Mouse (Mus musculus) forebrain, embryonic 16.5 days (tissue): ENCODE results near the gene Klhdc1. TPM values are rescaled to one million over a fixed set of nuclear protein-coding genes. Genes with fewer than 3 reads are reported as not detected.

Experiments
- ATAC-seq: fragments of 200-750 bp; cut with Nextera tagmentation; 2 replicates; pipeline ENCODE4 v1.8.0; 2017; ENCODE audit warnings: mild to moderate bottlenecking, moderate library complexity
- H3K27ac ChIP-seq: fragments of 300-500 bp; sonication (generic); 2 replicates; pipeline ENCODE4 v1.5.1; 2014; ENCODE audit warnings: low read length, control low read depth
- H3K27me3 ChIP-seq: fragments of 300-500 bp; sonication (generic); replicated peaks from 2 replicates; pipeline ENCODE4 v1.6.1; 2014; ENCODE audit warnings: low read length; ENCODE audit not compliant: control insufficient read depth, insufficient read depth
- H3K36me3 ChIP-seq: fragments of 300-500 bp; sonication (generic); 2 replicates; pipeline ENCODE4 v1.6.1; 2014; ENCODE audit not compliant: control insufficient read depth, insufficient read depth
- H3K4me1 ChIP-seq: fragments of 300-500 bp; sonication (generic); replicated peaks from 2 replicates; pipeline ENCODE4 v1.6.1; 2014; ENCODE audit warnings: low read length; ENCODE audit not compliant: control insufficient read depth, insufficient read depth
- H3K4me2 ChIP-seq: fragments of 300-500 bp; sonication (generic); 2 replicates; pipeline ENCODE4 v1.6.1; 2014; ENCODE audit warnings: mild to moderate bottlenecking, low read length, control low read depth
- H3K4me3 ChIP-seq: fragments of 300-500 bp; sonication (generic); replicated peaks from 2 replicates; pipeline ENCODE4 v1.5.1; 2014; ENCODE audit warnings: mild to moderate bottlenecking, low read length, control low read depth
- H3K9ac ChIP-seq: fragments of 300-500 bp; sonication (generic); replicated peaks from 2 replicates; pipeline ENCODE4 v1.6.1; 2014; ENCODE audit warnings: low read depth, low read length, control low read depth
- H3K9me3 ChIP-seq: fragments of 300-500 bp; sonication (generic); 2 replicates; pipeline ENCODE4 v1.6.1; 2016; ENCODE audit warnings: low read length; ENCODE audit not compliant: control insufficient read depth
- WGBS: fragments of 180-500 bp; shearing (Covaris S2); extraction: QIAGEN DNeasy Blood & Tissue Kit; methylation state at CpG from one replicate; pipeline ENCODE4 v1.1.7; 2014; 5-methylcytosine and 5-hydroxymethylcytosine counted together
- polyA plus RNA-seq: library from polyadenylated mRNA; unstranded; fragments of >200 nt; fragmentation: Nextera tagmentation; extraction: Ambion mirVana; gene quantifications from 2 replicates; pipeline ENCODE4 v1.2.1, GENCODE M21; 2015

The Klhdc1 gene
- polyA plus RNA-seq, 1 experiment from 2014 or later, result 12.5 TPM

DNA sequence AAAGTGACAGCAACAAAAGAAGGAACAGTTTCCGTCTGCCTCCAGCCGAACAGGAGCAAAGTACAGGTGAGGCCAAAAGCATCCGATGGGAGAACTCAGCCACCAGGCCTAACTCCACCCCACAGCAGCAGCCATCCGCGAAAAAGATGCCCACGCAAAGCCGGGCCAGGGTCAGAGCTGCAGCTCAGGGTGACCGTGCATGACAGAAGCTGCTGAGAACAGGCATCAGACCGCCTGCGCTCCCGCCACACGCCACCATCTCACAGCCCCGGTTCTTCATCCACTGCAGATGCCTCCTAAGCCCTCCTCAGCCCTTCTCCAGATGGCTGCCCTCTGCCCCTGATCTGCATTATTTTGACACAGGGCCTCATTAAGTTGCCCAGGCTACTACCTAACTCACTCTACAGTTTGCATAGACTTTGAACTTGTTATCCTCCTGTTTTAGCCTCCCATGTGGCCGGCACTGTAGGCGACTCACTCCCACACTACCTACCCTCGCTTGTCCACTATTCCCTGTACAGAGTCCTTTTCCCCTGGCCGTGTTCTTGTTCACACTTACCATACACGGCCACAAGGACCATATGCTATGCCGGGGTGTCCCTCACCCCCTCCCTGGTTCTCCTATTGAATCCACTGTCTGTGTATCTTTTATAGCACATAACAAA lies 20.2 kb upstream of the Klhdc1 start:
- H3K4me3 ChIP-seq, result no peak overlapping the region
- ATAC-seq, result no peak
- peaks cover 1% of the 10 kb centered on the region for H3K4me1 ChIP-seq
- no peak overlapping the region for H3K27ac ChIP-seq
- H3K9me3 ChIP-seq, result no peaks in the 10 kb centered on the region
- H3K9ac ChIP-seq, result no peak overlapping the region
- WGBS, result 92% methylated on average over 19 of the region's 19 CpGs
- H3K4me2 ChIP-seq, result no peak overlapping the region
- no peaks in the 10 kb centered on the region for H3K36me3 ChIP-seq
- H3K27me3 ChIP-seq, result no peaks in the 10 kb centered on the region

DNA sequence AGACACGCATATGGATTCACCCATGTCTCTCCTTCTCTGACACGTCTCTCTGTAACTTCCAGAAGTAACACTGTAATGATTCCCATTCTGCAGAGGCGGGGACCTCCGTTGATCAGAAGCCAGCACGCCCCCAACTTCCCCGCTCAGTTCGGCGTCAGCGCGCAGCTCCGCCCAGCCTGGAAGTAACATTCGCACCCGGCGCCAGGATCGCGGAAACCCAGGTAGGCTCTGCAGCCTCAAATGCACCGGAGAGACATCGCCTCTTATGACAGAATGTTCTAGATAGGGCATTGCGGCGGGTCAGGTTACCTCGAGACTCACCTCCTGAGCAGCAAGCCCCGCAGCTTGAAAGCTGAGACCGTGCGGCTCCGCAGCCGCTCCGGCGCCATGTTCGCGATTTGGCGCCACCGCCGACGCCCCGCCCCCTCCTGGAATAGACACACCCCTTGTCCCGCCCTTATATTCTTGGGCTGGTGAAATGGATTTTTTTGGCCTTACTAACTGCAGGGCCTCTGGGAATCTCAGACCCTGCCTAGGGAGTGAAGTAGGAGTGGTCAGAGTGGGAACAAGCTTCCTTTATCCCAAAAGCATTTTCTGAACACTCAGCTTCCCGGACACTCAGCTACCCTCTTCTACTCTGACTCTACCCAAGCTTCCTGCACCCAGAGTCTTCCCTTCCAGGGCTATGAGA lies 13.1 kb upstream of the Klhdc1 start, which contains the start of gene Pole2:
TSS of gene Pole2 (minus strand) at position 420 of the 691 bp plus-strand sequence.
- no peak within 1 kb of the TSS for H3K27ac ChIP-seq
- no peaks in the 10 kb centered on the region for H3K9me3 ChIP-seq
- H3K9ac ChIP-seq, result peak within 1 kb of the TSS; percentile 53; the same call in 1 of the 2 replicates
- ATAC-seq, result peak; percentile 97
- no peaks in the 10 kb centered on the region for H3K27me3 ChIP-seq
- no peaks in the 10 kb centered on the region for H3K36me3 ChIP-seq
- no peaks in the 10 kb centered on the region for H3K4me1 ChIP-seq
- under 1% methylated on average over 37 of the region's 37 CpGs for WGBS
- peak within 1 kb of the TSS; percentile 58 for H3K4me3 ChIP-seq
- H3K4me2 ChIP-seq, result peak within 1 kb of the TSS; percentile 52

DNA sequence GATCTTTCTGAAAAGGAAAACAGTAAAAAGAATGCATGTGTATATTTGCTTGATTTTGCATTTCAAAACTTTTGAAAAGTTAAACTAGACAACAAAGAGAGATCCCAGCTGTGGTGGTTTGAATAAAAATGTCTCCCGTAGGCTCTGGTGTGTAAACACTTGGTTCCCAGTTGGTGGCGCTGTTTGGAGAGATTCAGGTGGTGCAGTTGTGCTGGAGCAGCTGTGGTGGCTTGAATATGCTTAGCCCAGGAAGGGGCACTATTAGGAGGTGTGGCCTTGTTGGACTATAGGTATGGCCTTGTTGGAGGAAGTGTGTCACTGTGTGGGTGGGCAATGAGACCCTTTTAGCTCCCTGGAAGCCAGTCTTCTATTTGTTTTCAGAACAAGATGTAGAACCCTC lies 11.7 kb upstream of the Klhdc1 start:
- 59% methylated on average over 2 of the region's 2 CpGs for WGBS
- Histone ChIP-seq H3K4me3 (no peak overlapping the region), H3K9me3 (no peaks in the 10 kb centered on the region), H3K4me1 (no peaks in the 10 kb centered on the region), H3K36me3 (no peaks in the 10 kb centered on the region), H3K27me3 (no peaks in the 10 kb centered on the region), H3K27ac (no peak overlapping the region), H3K4me2 (no peak overlapping the region), H3K9ac (no peak overlapping the region)
- no peak for ATAC-seq

DNA sequence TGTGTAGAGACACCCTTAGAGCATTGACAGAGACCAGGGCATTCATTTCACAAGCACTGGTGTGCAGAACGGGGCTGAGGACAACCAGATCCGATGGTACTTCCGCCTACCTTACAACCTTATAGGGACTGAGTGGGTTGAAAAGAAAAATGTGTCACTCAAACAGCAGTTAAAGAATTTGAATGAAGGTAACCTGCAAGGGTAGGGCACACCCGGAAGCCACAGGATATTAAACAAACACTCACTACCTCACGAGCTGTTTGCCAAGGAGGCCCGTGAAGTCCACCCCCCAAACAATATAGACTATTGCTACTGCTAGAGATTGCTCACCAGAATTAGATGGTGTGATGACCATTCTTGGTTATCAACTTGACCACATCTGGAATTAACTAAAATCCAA lies 5.2 kb upstream of the Klhdc1 start:
- Histone ChIP-seq H3K9ac (no peak overlapping the region), H3K9me3 (no peaks in the 10 kb centered on the region), H3K27ac (no peak overlapping the region), H3K36me3 (no peaks in the 10 kb centered on the region), H3K4me3 (no peak overlapping the region), H3K4me1 (no peaks in the 10 kb centered on the region), H3K27me3 (no peaks in the 10 kb centered on the region), H3K4me2 (no peak overlapping the region)
- no peak for ATAC-seq
- 91% methylated on average over 6 of the region's 6 CpGs for WGBS

DNA sequence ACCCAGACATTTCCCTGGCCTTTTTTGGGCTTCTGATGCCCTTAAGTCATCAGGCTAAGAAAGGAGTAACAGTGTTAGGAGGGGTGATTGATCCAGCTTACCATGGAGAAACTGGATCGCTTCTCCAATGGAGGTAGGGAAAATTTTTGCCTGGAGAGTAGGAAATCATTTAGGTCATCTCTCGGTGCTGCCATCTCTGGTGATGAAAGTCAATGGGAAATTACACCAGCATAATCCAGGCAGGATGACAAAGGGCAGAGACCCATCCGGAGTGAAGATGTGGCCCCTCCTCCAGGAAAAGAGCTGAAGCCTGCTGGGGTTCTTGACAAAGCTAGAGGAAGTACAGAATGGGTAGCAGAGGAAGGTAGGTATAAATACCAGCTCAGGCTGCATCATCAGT lies 2.7 kb upstream of the Klhdc1 start:
- Histone ChIP-seq H3K4me1 (peaks cover 5% of the 10 kb centered on the region), H3K36me3 (no peaks in the 10 kb centered on the region), H3K9ac (no peak overlapping the region), H3K4me2 (no peak overlapping the region), H3K27me3 (no peaks in the 10 kb centered on the region), H3K9me3 (no peaks in the 10 kb centered on the region), H3K27ac (no peak overlapping the region), H3K4me3 (no peak overlapping the region)
- ATAC-seq, result no peak
- 42% methylated on average over 3 of the region's 3 CpGs for WGBS

DNA sequence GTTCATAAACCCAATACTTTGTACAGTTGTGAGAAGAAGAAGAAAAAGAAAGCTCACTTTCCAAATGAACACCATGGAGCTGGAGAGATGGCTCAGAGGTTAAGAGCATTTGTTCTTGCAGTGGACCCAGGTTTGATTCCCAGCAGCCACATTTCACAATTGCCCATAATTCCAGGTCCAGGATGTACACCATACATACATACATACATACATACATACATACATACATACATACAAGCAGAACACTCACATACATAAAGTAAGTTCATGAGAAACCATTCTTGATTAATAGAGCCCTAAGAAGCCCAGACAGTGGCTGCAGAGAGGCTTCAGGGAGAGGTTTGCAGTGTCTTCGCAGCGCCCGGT lies 412 bp downstream of the Klhdc1 start:
- Histone ChIP-seq H3K36me3 (no peaks in the 10 kb centered on the region), H3K27ac (peak overlapping the region; percentile 31), H3K9me3 (no peaks in the 10 kb centered on the region), H3K4me3 (peak overlapping the region; percentile 78), H3K27me3 (no peaks in the 10 kb centered on the region), H3K4me2 (peak overlapping the region; percentile 73), H3K9ac (peak overlapping the region; percentile 73), H3K4me1 (peaks cover 5% of the 10 kb centered on the region)
- ATAC-seq, result no peak; the same call in 1 of the 2 replicates
- 0% methylated on average over 3 of the region's 3 CpGs for WGBS

DNA sequence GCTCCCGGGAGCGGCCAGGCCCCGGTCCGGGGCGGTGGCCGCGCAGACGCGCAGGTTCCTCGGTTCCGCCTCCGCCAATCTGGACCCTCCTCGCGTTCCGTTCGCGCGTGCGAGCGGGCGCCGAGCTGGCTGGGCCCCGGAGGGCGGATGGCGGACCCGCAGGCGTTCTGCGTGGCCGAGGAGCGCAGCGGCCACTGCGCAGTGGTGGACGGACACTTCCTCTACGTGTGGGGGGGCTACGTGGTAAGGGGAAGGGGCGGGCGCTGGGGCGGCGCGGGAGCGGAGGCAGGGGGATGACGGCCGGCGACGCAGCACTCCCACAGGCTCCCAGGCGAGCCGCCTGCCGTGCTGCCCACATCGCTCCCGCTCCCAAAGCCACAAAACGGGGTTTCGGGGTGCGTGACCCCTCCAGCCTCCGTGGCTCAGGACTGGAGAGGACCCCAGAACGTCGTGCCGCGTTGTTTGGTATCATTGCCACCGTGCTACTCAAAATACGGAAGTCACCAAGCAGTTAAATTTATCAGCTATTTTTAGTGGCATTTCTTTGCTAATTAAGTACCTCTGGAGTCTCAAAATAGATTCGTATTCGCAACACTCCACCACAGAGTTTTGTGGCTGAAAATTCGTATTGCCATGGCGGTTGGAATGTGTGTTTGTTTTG lies 925 bp downstream of the Klhdc1 start:
- H3K27me3 ChIP-seq, result no peaks in the 10 kb centered on the region
- peak; percentile 91 for ATAC-seq
- H3K4me2 ChIP-seq, result peak overlapping the region; percentile 73
- peaks cover 5% of the 10 kb centered on the region for H3K4me1 ChIP-seq
- WGBS, result under 1% methylated on average over 59 of the region's 64 CpGs
- no peaks in the 10 kb centered on the region for H3K36me3 ChIP-seq
- peak overlapping the region; percentile 78 for H3K4me3 ChIP-seq
- H3K9me3 ChIP-seq, result no peaks in the 10 kb centered on the region
- peak overlapping the region; percentile 31 for H3K27ac ChIP-seq
- peak overlapping the region; percentile 73 for H3K9ac ChIP-seq

DNA sequence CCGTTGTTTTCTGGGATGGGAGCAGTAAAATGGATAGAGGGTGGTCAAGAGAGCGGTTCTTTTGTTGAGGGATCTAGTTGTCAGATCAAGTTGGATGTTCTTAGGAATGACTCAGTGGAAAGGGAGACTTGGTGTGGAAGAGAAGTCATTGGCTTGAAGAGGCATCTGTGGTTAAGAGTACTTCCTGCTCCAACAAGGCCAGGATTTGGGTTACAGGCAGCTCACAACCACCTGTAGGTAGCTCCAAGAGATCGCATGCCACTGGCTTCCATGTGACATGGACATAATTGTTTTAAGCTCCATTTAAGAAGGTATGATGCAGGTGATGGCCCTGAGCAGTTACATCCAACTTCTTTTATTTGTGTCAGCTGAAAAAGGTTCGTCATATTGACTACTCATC lies 8.8 kb downstream of the Klhdc1 start:
- Histone ChIP-seq H3K4me3 (no peak overlapping the region), H3K27me3 (no peaks in the 10 kb centered on the region), H3K9ac (no peak overlapping the region), H3K36me3 (no peaks in the 10 kb centered on the region), H3K4me2 (no peak overlapping the region), H3K4me1 (no peaks in the 10 kb centered on the region), H3K9me3 (no peaks in the 10 kb centered on the region), H3K27ac (no peak overlapping the region)
- no peak for ATAC-seq
- WGBS, result 87% methylated on average over 4 of the region's 4 CpGs

DNA sequence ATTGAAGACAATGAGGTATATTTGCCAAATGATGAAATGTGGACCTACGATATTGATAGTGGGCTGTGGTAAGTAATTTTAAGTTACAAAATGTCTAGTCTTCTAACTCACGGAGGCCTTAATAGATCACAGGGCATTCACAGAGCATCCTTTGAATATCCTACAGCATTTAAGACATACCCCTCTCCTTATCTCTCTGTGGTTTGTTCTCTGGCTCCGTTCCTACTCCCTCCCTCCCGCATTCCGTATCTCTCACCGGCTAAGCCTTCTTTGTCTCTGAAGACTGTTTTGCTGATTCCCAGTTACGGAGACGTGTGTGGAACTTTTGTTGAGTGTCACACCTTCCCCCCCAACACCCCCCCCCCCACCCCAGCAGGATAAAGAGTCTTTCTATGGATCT lies 9.8 kb downstream of the Klhdc1 start:
- WGBS, result 77% methylated on average over 8 of the region's 8 CpGs
- Histone ChIP-seq H3K27me3 (no peaks in the 10 kb centered on the region), H3K36me3 (no peaks in the 10 kb centered on the region), H3K4me1 (no peaks in the 10 kb centered on the region), H3K27ac (no peak overlapping the region), H3K4me3 (no peak overlapping the region), H3K9me3 (no peaks in the 10 kb centered on the region), H3K4me2 (no peak overlapping the region), H3K9ac (no peak overlapping the region)
- no peak for ATAC-seq
